Mouse (Mus musculus) stomach, postnatal 0 days (tissue): ENCODE measurements around the gene Klf15.

ENCODE experiments used
- CTCF ChIP-seq: IDR thresholded peaks from 2 replicates; pipeline ENCODE4 v1.5.1; 2016; ENCODE audit warnings: antibody characterized with exemption, low read depth, mild to moderate bottlenecking, moderate library complexity
- EP300 ChIP-seq: optimal IDR thresholded peaks from 2 replicates; pipeline ENCODE3; 2016; ENCODE audit warnings: antibody characterized with exemption

- TF ChIP-seq EP300 (no peak), CTCF (no peak)
Measured at GRCm38 (mm10) chr6:90452603-90453002, 9.8 kb upstream of the Klf15 start.
